Mouse (Mus musculus) MEL (cell line): ENCODE measurements around the gene Sdr42e1. TPM values are rescaled to one million over a fixed set of nuclear protein-coding genes. Genes with fewer than 3 reads are reported as not detected.

Source experiments
- DNase-seq: peaks from one replicate; pipeline ENCODE4 v3.0.0; 2011; ENCODE audit warnings: low read depth, low spot score
- H3K27ac ChIP-seq: 2 replicates; pipeline ENCODE4 v1.5.1; 2012; ENCODE audit warnings: low read depth, mild to moderate bottlenecking, control low read depth, low read length, moderate library complexity; ENCODE audit not compliant: control insufficient read depth
- H3K27me3 ChIP-seq, 2 experiments: fragments of 150-350 bp in 1 of 2; sonication (generic) in 1 of 2; 2 replicates each; pipeline ENCODE4 v1.6.1; 2012; ENCODE audit warnings: low read length in 2 of 2, mild to moderate bottlenecking in 2 of 2, improper control_type of control experiment in 1 of 2, moderate library complexity in 1 of 2; ENCODE audit not compliant: insufficient read depth in 2 of 2, control insufficient read depth in 1 of 2
- H3K36me3 ChIP-seq, 2 experiments: 2 replicates each; pipeline ENCODE4 v1.6.1; 2012 to 2014; ENCODE audit warnings: low read length in 2 of 2, improper control_type of control experiment in 1 of 2, inconsistent platforms in 1 of 2, mild to moderate bottlenecking in 1 of 2; ENCODE audit not compliant: insufficient read depth in 2 of 2, control insufficient read depth in 1 of 2
- H3K4me1 ChIP-seq, 2 experiments: fragments of 150-350 bp in 1 of 2; sonication (generic) in 1 of 2; 2 replicates each; pipeline ENCODE4 v1.6.1; 2012; ENCODE audit warnings: low read length in 2 of 2, improper control_type of control experiment in 1 of 2, mild to moderate bottlenecking in 1 of 2; ENCODE audit not compliant: insufficient read depth in 2 of 2, control insufficient read depth in 1 of 2
- H3K4me3 ChIP-seq, 2 experiments: fragments of 150-350 bp in 1 of 2; sonication (generic) in 1 of 2; 2 replicates each; pipeline ENCODE4 v1.5.1; 2012; ENCODE audit warnings: low read depth in 2 of 2, low read length in 2 of 2, mild to moderate bottlenecking in 2 of 2, moderate library complexity in 2 of 2, control low read depth in 1 of 2, improper control_type of control experiment in 1 of 2; ENCODE audit not compliant: control insufficient read depth in 1 of 2, insufficient read depth in 1 of 2
- H3K79me2 ChIP-seq: 2 replicates; pipeline ENCODE4 v1.6.1; 2012; ENCODE audit warnings: mild to moderate bottlenecking, low read length, moderate library complexity; ENCODE audit not compliant: control insufficient read depth, poor library complexity, insufficient read depth
- H3K9ac ChIP-seq: 2 replicates; pipeline ENCODE4 v1.6.1; 2012; ENCODE audit warnings: low read depth, mild to moderate bottlenecking, control low read depth, low read length, moderate library complexity; ENCODE audit not compliant: control insufficient read depth, poor library complexity, severe bottlenecking
- H3K9me3 ChIP-seq: fragments of 150-350 bp; sonication (generic); replicated peaks from 2 replicates; pipeline ENCODE4 v1.6.1; 2012; ENCODE audit warnings: mild to moderate bottlenecking, low read length, improper control_type of control experiment, moderate library complexity; ENCODE audit not compliant: insufficient read depth
- CTCF ChIP-seq, 3 experiments: IDR thresholded peaks in 2 of 3; conservative IDR thresholded peaks in 1 of 3; 2 replicates each; pipeline ENCODE4 v1.5.1; 2011 to 2012; ENCODE audit warnings: low read length in 3 of 3, low read depth in 2 of 3, mild to moderate bottlenecking in 2 of 3, improper control_type of control experiment in 1 of 3, inconsistent platforms in 1 of 3, mixed read lengths in 1 of 3, moderate library complexity in 1 of 3; ENCODE audit not compliant: control insufficient read depth in 1 of 3, insufficient read depth in 1 of 3, poor library complexity in 1 of 3, severe bottlenecking in 1 of 3
- E2F4 ChIP-seq: IDR thresholded peaks from 2 replicates; pipeline ENCODE4 v1.6.1; 2011; ENCODE audit warnings: low read depth, low read length, improper control_type of control experiment, borderline replicate concordance
- GABPA ChIP-seq: IDR thresholded peaks from 2 replicates; pipeline ENCODE4 v1.6.1; 2012; ENCODE audit warnings: low read depth, mild to moderate bottlenecking, inconsistent platforms, low read length, improper control_type of control experiment, moderate library complexity
- GATA1 ChIP-seq: IDR thresholded peaks from 2 replicates; pipeline ENCODE4 v1.6.1; 2011; ENCODE audit warnings: low read depth, low read length, improper control_type of control experiment
- JUND ChIP-seq: IDR thresholded peaks from 2 replicates; pipeline ENCODE4 v1.6.1; 2011; ENCODE audit warnings: low read depth, mild to moderate bottlenecking, improper control_type of control experiment, low read length
- MAZ ChIP-seq: IDR thresholded peaks from 2 replicates; pipeline ENCODE4 v1.6.1; 2012; ENCODE audit warnings: low read depth, mild to moderate bottlenecking, inconsistent platforms, low read length, improper control_type of control experiment
- NELFE ChIP-seq: IDR thresholded peaks from 2 replicates; pipeline ENCODE4 v1.6.1; 2011; ENCODE audit warnings: low read depth, low read length, improper control_type of control experiment
- NRF1 ChIP-seq: IDR thresholded peaks from 2 replicates; pipeline ENCODE4 v1.6.1; 2014; ENCODE audit warnings: low read depth, mild to moderate bottlenecking, inconsistent platforms, low read length, improper control_type of control experiment, moderate library complexity; ENCODE audit not compliant: poor library complexity, insufficient read depth, severe bottlenecking
- POLR2A ChIP-seq, 2 experiments: IDR thresholded peaks; 2 replicates each; pipeline ENCODE4 v1.6.1; 2011 to 2012; ENCODE audit warnings: low read length in 2 of 2, mild to moderate bottlenecking in 2 of 2, control low read depth in 1 of 2, improper control_type of control experiment in 1 of 2, low read depth in 1 of 2, moderate library complexity in 1 of 2; ENCODE audit not compliant: control insufficient read depth in 1 of 2, insufficient read depth in 1 of 2, poor library complexity in 1 of 2
- POLR2AphosphoS2 ChIP-seq: IDR thresholded peaks from 2 replicates; pipeline ENCODE4 v1.6.1; 2011; ENCODE audit warnings: low read length, improper control_type of control experiment
- RAD21 ChIP-seq: IDR thresholded peaks from 2 replicates; pipeline ENCODE4 v1.6.1; 2011; ENCODE audit warnings: mild to moderate bottlenecking, low read depth, low read length, improper control_type of control experiment
- RCOR1 ChIP-seq: IDR thresholded peaks from 2 replicates; pipeline ENCODE4 v1.6.1; 2012; ENCODE audit warnings: low read depth, mild to moderate bottlenecking, inconsistent platforms, low read length, improper control_type of control experiment
- TCF12 ChIP-seq: IDR thresholded peaks from 2 replicates; pipeline ENCODE4 v1.6.1; 2014; ENCODE audit warnings: low read depth, mild to moderate bottlenecking, inconsistent platforms, low read length, improper control_type of control experiment, moderate library complexity
- USF1 ChIP-seq: IDR thresholded peaks from 2 replicates; pipeline ENCODE4 v1.6.1; 2014; ENCODE audit warnings: low read depth, mild to moderate bottlenecking, inconsistent platforms, low read length, improper control_type of control experiment, moderate library complexity
- USF2 ChIP-seq, 2 experiments: IDR thresholded peaks; 2 replicates each; pipeline ENCODE4 v1.6.1; 2011 to 2012; ENCODE audit warnings: improper control_type of control experiment in 2 of 2, low read length in 2 of 2, borderline replicate concordance in 1 of 2, inconsistent platforms in 1 of 2, low read depth in 1 of 2, mild to moderate bottlenecking in 1 of 2; ENCODE audit not compliant: insufficient read depth in 1 of 2
- ZKSCAN1 ChIP-seq: IDR thresholded peaks from 2 replicates; pipeline ENCODE4 v1.6.1; 2012; ENCODE audit warnings: low read depth, mild to moderate bottlenecking, inconsistent platforms, low read length, improper control_type of control experiment, moderate library complexity
- ZNF384 ChIP-seq: IDR thresholded peaks from 2 replicates; pipeline ENCODE4 v1.6.1; 2012; ENCODE audit warnings: low read depth, mild to moderate bottlenecking, inconsistent platforms, low read length, improper control_type of control experiment
- polyA plus RNA-seq, 2 experiments: library from polyadenylated mRNA; stranded (reverse) in 1 of 2; unstranded in 1 of 2; fragments of >175 nt in 1 of 2; fragments of >200 nt in 1 of 2; gene quantifications; 2 replicates each; pipeline versions ENCODE4 v1.2.1 to v1.2.4; 2012; ENCODE audit warnings: low replicate concordance in 2 of 2, low read depth in 1 of 2; ENCODE audit not compliant: insufficient read length in 2 of 2, insufficient read depth in 1 of 2, missing spikeins in 1 of 2
- total RNA-seq: library from RNA; depleted of rRNA; stranded (reverse); fragments of 300-350 nt; gene quantifications from 2 replicates; pipeline ENCODE4 v1.2.3, GENCODE M21; 2012

The Sdr42e1 gene
- total and polyA plus RNA-seq, 3 experiments: not detected

- H3K27ac ChIP-seq: no peak overlapping the region
- no peak for DNase-seq
- H3K36me3 ChIP-seq: no peaks in the 10 kb centered on the region
- no peak overlapping the region for H3K4me3 ChIP-seq
- H3K27me3 ChIP-seq: no peaks in the 10 kb centered on the region
- H3K4me1 ChIP-seq: no peaks in the 10 kb centered on the region
- no peaks in the 10 kb centered on the region for H3K9me3 ChIP-seq
- H3K79me2 ChIP-seq: no peaks in the 10 kb centered on the region
- no peak for TF ChIP-seq NRF1
- no peak for TF ChIP-seq E2F4
- TF ChIP-seq GABPA: no peak
- no peak for TF ChIP-seq POLR2AphosphoS2
- no peak for TF ChIP-seq RAD21
- TF ChIP-seq CTCF (IDR thresholded peaks at IDR 0.05 in 2 of 3, conservative IDR thresholded peaks at IDR 0.05 in 1 of 3; ENCODE audit: control insufficient read depth in 1 of 3, insufficient read depth in 1 of 3, low read depth in 2 of 3, low read length in 3 of 3, poor library complexity in 1 of 3, severe bottlenecking in 1 of 3): no peak
- no peak for TF ChIP-seq USF2 (IDR thresholded peaks at IDR 0.05; ENCODE audit: borderline replicate concordance in 1 of 2, insufficient read depth in 1 of 2, low read depth in 1 of 2, low read length in 2 of 2)
- no peak for TF ChIP-seq POLR2A (IDR thresholded peaks at IDR 0.05; ENCODE audit: control insufficient read depth in 1 of 2, insufficient read depth in 1 of 2, low read depth in 1 of 2, low read length in 2 of 2, poor library complexity in 1 of 2)
- TF ChIP-seq GATA1: no peak
- TF ChIP-seq USF1: no peak
- TF ChIP-seq TCF12: no peak
- no peak for TF ChIP-seq MAZ
- no peak overlapping the region for H3K9ac ChIP-seq
These were observed 38.7 kb upstream of the Sdr42e1 start for GRCm38 (mm10) chr8:117712226-117712625.

- no peaks in the 10 kb centered on the region for H3K9me3 ChIP-seq
- no peak for TF ChIP-seq POLR2A (IDR thresholded peaks at IDR 0.05; ENCODE audit: control insufficient read depth in 1 of 2, insufficient read depth in 1 of 2, low read depth in 1 of 2, low read length in 2 of 2, poor library complexity in 1 of 2)
- no peak for TF ChIP-seq RCOR1
- no peak for TF ChIP-seq NELFE
- no peak for TF ChIP-seq ZNF384
- no peak for TF ChIP-seq CTCF (IDR thresholded peaks at IDR 0.05 in 2 of 3, conservative IDR thresholded peaks at IDR 0.05 in 1 of 3; ENCODE audit: control insufficient read depth in 1 of 3, insufficient read depth in 1 of 3, low read depth in 2 of 3, low read length in 3 of 3, poor library complexity in 1 of 3, severe bottlenecking in 1 of 3)
- no peak for TF ChIP-seq JUND
- no peak for TF ChIP-seq ZKSCAN1
These were observed 32.7 kb upstream of the Sdr42e1 start for GRCm38 (mm10) chr8:117706141-117706540.

More at GRCm38 (mm10) chr8:117706141-117706540, 32.7 kb upstream of the Sdr42e1 start:
- Histone ChIP-seq H3K4me3 (no peak overlapping the region), H3K79me2 (no peaks in the 10 kb centered on the region), H3K9ac (no peak overlapping the region), H3K4me1 (no peaks in the 10 kb centered on the region), H3K27me3 (no peaks in the 10 kb centered on the region), H3K36me3 (no peaks in the 10 kb centered on the region), H3K27ac (no peak overlapping the region)
- no peak for DNase-seq
